8 mouse cellular contexts compared by ENCODE assay signal in the genomic region with DNA sequence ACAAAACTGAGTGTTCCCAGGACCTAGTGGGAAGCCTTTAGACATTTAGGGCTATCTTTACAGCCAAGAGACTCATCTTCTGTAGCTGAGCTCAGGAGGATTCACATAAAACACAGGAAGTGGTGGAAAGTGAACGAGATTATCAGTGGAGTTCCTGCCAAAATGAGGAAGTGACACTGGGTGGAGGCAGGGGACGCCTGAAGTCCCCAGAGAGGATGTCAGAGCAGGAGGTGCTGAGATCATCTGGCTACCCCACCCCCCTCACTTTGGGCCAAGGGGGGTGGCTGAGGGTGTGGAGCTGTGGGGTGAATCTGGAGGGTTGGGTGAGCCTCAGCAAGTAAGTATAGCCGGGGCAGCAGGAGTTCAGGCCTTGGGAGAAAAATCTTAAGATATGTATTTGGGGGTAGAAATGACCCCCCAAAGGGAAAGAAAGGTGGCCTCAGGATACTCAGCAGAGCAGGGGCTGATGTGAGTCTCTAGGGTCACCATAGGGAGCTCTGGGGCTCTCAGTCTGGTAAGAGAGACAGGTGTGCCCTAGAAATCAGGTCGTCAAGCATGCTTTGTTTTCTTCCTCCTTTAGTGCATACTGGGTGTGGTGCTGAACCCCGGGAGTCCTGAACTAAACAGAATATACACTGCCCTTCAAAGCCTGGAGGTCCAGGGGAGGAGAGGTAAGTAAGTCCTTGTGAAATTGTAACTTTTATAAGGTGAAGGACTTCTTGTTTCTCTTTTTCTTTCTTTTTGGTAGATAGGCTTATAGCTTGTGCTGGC. TPM values are rescaled to one million over a fixed set of nuclear protein-coding genes. Genes with fewer than 3 reads are reported as not detected.
DNase-seq lines count a peak whose midpoint lies in the region; ATAC-seq and TF ChIP-seq lines count a peak whose summit lies in the region.

No protein-coding gene starts in this region.

- ATAC-seq in liver, embryonic 11.5 days (replicated peaks; ENCODE audit: low FRiP score), result peak; percentile 44; the same call in 1 of the 2 replicates
- no peak for ATAC-seq in forebrain, postnatal 0 days

- TF ChIP-seq CTCF in forebrain, postnatal 0 days (IDR thresholded peaks at IDR 0.05; ENCODE audit: low read depth), result no peak

- H3K4me2 ChIP-seq in liver, embryonic 11.5 days, result peak overlapping the region; percentile 20; the same call in 1 of the 2 replicates
- no peak overlapping the region for H3K4me2 ChIP-seq in forebrain, postnatal 0 days (ENCODE audit: low read depth)

- no peak overlapping the region for H3K27ac ChIP-seq in liver, embryonic 11.5 days (ENCODE audit: low read depth, low read length)
- no peak overlapping the region for H3K27ac ChIP-seq in forebrain, postnatal 0 days (ENCODE audit: low read depth, low read length)

- no peaks in the 10 kb centered on the region for H3K27me3 ChIP-seq in liver, embryonic 11.5 days (replicated peaks; ENCODE audit: control insufficient read depth, insufficient read depth, low read length)
- no peaks in the 10 kb centered on the region for H3K27me3 ChIP-seq in forebrain, postnatal 0 days (ENCODE audit: insufficient read depth, low read length)

- peaks cover 15% of the 10 kb centered on the region; the same call in 1 of the 2 replicates for H3K4me1 ChIP-seq in liver, embryonic 11.5 days (replicated peaks; ENCODE audit: control insufficient read depth, insufficient read depth, low read length)
- H3K4me1 ChIP-seq in forebrain, postnatal 0 days (ENCODE audit: insufficient read depth), result no peaks in the 10 kb centered on the region

- 19% methylated on average over 5 of the region's 5 CpGs for WGBS in liver, embryonic 11.5 days
- 64% methylated on average over 5 of the region's 5 CpGs for WGBS in forebrain, postnatal 0 days

- no peaks in the 10 kb centered on the region for H3K36me3 ChIP-seq in liver, embryonic 11.5 days (ENCODE audit: control insufficient read depth, insufficient read depth, low read length)
- H3K36me3 ChIP-seq in forebrain, postnatal 0 days (ENCODE audit: insufficient read depth), result no peaks in the 10 kb centered on the region

- no peak overlapping the region for H3K9ac ChIP-seq in liver, embryonic 11.5 days (ENCODE audit: low read depth, low read length)
- H3K9ac ChIP-seq in forebrain, postnatal 0 days, result no peak overlapping the region

- H3K4me3 ChIP-seq in liver, embryonic 11.5 days (ENCODE audit: low read depth, low read length), result no peak overlapping the region
- H3K4me3 ChIP-seq in forebrain, postnatal 0 days (ENCODE audit: low read depth, low read length), result no peak overlapping the region

- H3K9me3 ChIP-seq in liver, embryonic 11.5 days (ENCODE audit: control insufficient read depth, low read length), result no peaks in the 10 kb centered on the region
- no peaks in the 10 kb centered on the region for H3K9me3 ChIP-seq in forebrain, postnatal 0 days (ENCODE audit: low read length)

- DNase-seq in adrenal gland, adult (ENCODE audit: inconsistent age in 2 of 2, low spot score in 1 of 2), result peak; percentile 70 to 82
- DNase-seq in adrenal gland, postnatal 4 days (ENCODE audit: low spot score in 2 of 2), result no peak
- peak; percentile 78 for DNase-seq in gastrocnemius, postnatal 25 days
- DNase-seq in liver, embryonic 11.5 days (ENCODE audit: low spot score), result no peak
- DNase-seq in spleen, adult 18-20 months, result peak; percentile 83 to 89
- no peak for DNase-seq in embryo, embryonic 11 days
- DNase-seq in forebrain, postnatal 0 days, result no peak
- no peak for DNase-seq in right cerebral cortex, postnatal 25 days

RNA-seq across cellular contexts. Expression of gene Nuak2, which starts 26.0 kb away (rescaled TPM):
- total RNA-seq in adrenal gland, postnatal 4 days (2021), result 1 to 10 TPM; 3.3 to 7.4 TPM
- total RNA-seq in gastrocnemius, postnatal 25 days (2021), result 1 to 10 TPM in 1 of 2 experiments, under 1 TPM in 1; 0.79 to 1.3 TPM
- polyA plus RNA-seq in liver, embryonic 11.5 days (2014; fragmentation: Nextera tagmentation; extraction: Ambion mirVana), result 1.2 and 2.0 TPM in 2 replicates
- 4.4 and 4.5 TPM in 2 replicates for total RNA-seq in forebrain, postnatal 0 days (2014; rRNA removed)
- polyA plus RNA-seq in forebrain, postnatal 0 days (2015; fragmentation: Nextera tagmentation; extraction: Ambion mirVana), result 4.3 and 6.8 TPM in 2 replicates

RNA-seq across cellular contexts. Expression of gene Klhdc8a, which starts 43.5 kb away (rescaled TPM):
- 100 to 1,000 TPM; 100 to 109 TPM for total RNA-seq in adrenal gland, postnatal 4 days (2021)
- under 1 TPM; 0.16 to 0.26 TPM for total RNA-seq in gastrocnemius, postnatal 25 days (2021)
- 0.05 TPM in 1 of 2 replicates, not detected in the other for polyA plus RNA-seq in liver, embryonic 11.5 days (2014; fragmentation: Nextera tagmentation; extraction: Ambion mirVana)
- 10.3 and 11.2 TPM in 2 replicates for total RNA-seq in forebrain, postnatal 0 days (2014; rRNA removed)
- 4.5 and 6.3 TPM in 2 replicates for polyA plus RNA-seq in forebrain, postnatal 0 days (2015; fragmentation: Nextera tagmentation; extraction: Ambion mirVana)

RNA-seq across cellular contexts. Expression of gene Tmcc2, which starts 49.2 kb away (rescaled TPM):
- 10 to 100 TPM; 32.8 to 50.6 TPM for total RNA-seq in adrenal gland, postnatal 4 days (2021)
- total RNA-seq in gastrocnemius, postnatal 25 days (2021), result 10 to 100 TPM; 23.3 to 25.1 TPM
- polyA plus RNA-seq in liver, embryonic 11.5 days (2014; fragmentation: Nextera tagmentation; extraction: Ambion mirVana), result 24.6 and 28.1 TPM in 2 replicates
- 104 TPM in 2 replicates for total RNA-seq in forebrain, postnatal 0 days (2014; rRNA removed)
- 37.4 and 41.9 TPM in 2 replicates for polyA plus RNA-seq in forebrain, postnatal 0 days (2015; fragmentation: Nextera tagmentation; extraction: Ambion mirVana)

Comparison
In these comparisons a context has a peak if more than half of its experiments do, and no peak if none do; other contexts are left out.
1. DNase-seq: peak in adrenal gland, adult (2 of 2), gastrocnemius, postnatal 25 days (single experiment) and spleen, adult 18-20 months (2 of 2); none in adrenal gland, postnatal 4 days (0 of 2), liver, embryonic 11.5 days (single experiment), embryo, embryonic 11 days (single experiment), forebrain, postnatal 0 days (single experiment) and right cerebral cortex, postnatal 25 days (single experiment).